In the genomic region with DNA sequence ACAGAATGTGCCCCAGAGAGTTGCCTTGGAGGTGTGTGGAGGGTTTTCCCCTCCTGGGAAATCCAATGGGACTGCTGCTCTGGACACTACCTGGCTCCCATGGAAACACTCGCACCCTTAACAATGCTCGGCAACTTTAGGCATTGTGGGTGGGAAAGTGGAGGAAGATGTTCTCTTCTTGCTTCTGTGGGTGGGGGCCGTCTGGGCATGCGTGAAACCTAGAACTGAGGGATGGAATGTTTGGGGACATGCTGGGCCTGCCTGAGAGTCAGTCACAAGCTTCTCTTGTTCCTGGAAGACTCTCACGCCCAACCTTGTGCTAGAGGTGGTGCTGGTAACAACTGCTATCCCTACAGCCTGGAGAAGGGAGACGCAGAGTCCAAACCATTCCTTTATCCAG, we compare ENCODE assay signal across 22 mouse cellular contexts. TPM values are rescaled to one million over a fixed set of nuclear protein-coding genes. Genes with fewer than 3 reads are reported as not detected.
DNase-seq lines count a peak whose midpoint lies in the region; TF ChIP-seq lines count a peak whose summit lies in the region.
"Had no signal": no experiment of that assay in that cellular context is flagged by ENCODE, and none has a peak within 500 bp of the region (broad histone marks: within the 10 kb centered on the region; RNA-seq: fewer than 3 reads in every experiment).

No protein-coding gene starts in this region.

- H3K4me3 ChIP-seq in layer of hippocampus, adult 2 months: no peak overlapping the region
- H3K4me3 ChIP-seq: embryonic facial prominence, embryonic 15.5 days; erythroblast, embryonic 14.5 days; forebrain, embryonic 10.5 days; forebrain, embryonic 15.5 days; heart, adult 2 months; heart, embryonic 15.5 days; hindbrain, embryonic 13.5 days had no signal

- TF ChIP-seq CTCF in layer of hippocampus, adult 2 months (conservative IDR thresholded peaks at IDR 0.05): no peak

- peak; percentile 42 for DNase-seq in cerebellum, adult 9-10 months
- DNase-seq in cerebellum, adult 18-20 months: no peak
- DNase-seq in layer of hippocampus, adult 2 months (ENCODE audit: low spot score in 2 of 2): peak in 1 of 2 experiments; percentile 55
- no peak for DNase-seq in layer of hippocampus, adult 11-12 months (ENCODE audit: low spot score)
- peak; percentile 61 to 88 for DNase-seq in left cerebral cortex, postnatal 25 days (ENCODE audit: low spot score in 2 of 2)
- no peak for DNase-seq in left cerebral cortex, adult 11 months (ENCODE audit: low spot score)
- peak; percentile 83 for DNase-seq in brain, adult 2 months (ENCODE audit: low read depth, low spot score)
- DNase-seq in gastrocnemius, postnatal 14 days: no peak
- DNase-seq: adrenal gland, postnatal 10 days; embryo, embryonic 11 days; heart, adult 2 months; heart, postnatal 14 days had no signal

- intact Hi-C loops in left cerebral cortex, postnatal 25 days (cut with DNase I): loop anchor here (5.0 kb wide), 1 partner anchor 63 kb away; no protein-coding TSS in a partner anchor
- intact Hi-C loops in gastrocnemius, postnatal 14 days (cut with DNase I; ENCODE audit: low total_unique reads): no loop called here

- H3K27ac ChIP-seq in layer of hippocampus, adult 2 months: peak overlapping the region; percentile 87
- H3K27ac ChIP-seq: embryonic facial prominence, embryonic 15.5 days; forebrain, embryonic 10.5 days; forebrain, embryonic 15.5 days; heart, adult 2 months; heart, embryonic 15.5 days; hindbrain, embryonic 13.5 days; hindbrain, postnatal 0 days had no signal

RNA-seq across cellular contexts. Expression of a gene that starts 30.2 kb away (rescaled TPM):
- total RNA-seq in layer of hippocampus, adult 2 months (2021): 1 to 10 TPM; 1.4 to 1.9 TPM
- 1 to 10 TPM; 1.1 TPM for total RNA-seq in left cerebral cortex, postnatal 25 days (2021)
- total RNA-seq in gastrocnemius, postnatal 14 days (2021): not detected
- total RNA-seq: adrenal gland, postnatal 10 days; adrenal gland, postnatal 4 days; heart, adult 2 months; heart, postnatal 14 days; hematopoietic stem cell, adult 5-6 weeks; hindbrain, postnatal 0 days; MEL had no signal

Comparison
In these comparisons a context has a peak if more than half of its experiments do, and no peak if none do; other contexts are left out.
1. DNase-seq: peak in cerebellum, adult 9-10 months (single experiment), left cerebral cortex, postnatal 25 days (2 of 2) and brain, adult 2 months (single experiment); none in cerebellum, adult 18-20 months (0 of 2), layer of hippocampus, adult 11-12 months (single experiment), left cerebral cortex, adult 11 months (single experiment) and gastrocnemius, postnatal 14 days (single experiment).